In genomic region chr17:31409741-31410350, GRCm38 (mm10) we compare ENCODE assay signal across 11 mouse cellular contexts. TPM values are rescaled to one million over a fixed set of nuclear protein-coding genes. Genes with fewer than 3 reads are reported as not detected.
A peak's percentile ranks its signal among the peaks of the same experiment; 100 is the strongest.
DNase-seq lines count a peak whose midpoint lies in the region; ATAC-seq lines count a peak whose summit lies in the region.
"Had no signal": no experiment of that assay in that cellular context is flagged by ENCODE, and none has a peak within 500 bp of the region (broad histone marks: within the 10 kb centered on the region; RNA-seq: fewer than 3 reads in every experiment).

No protein-coding gene starts in this region.

- no peaks in the 10 kb centered on the region for H3K4me1 ChIP-seq in embryonic facial prominence, embryonic 11.5 days (ENCODE audit: control insufficient read depth, insufficient read depth, low read length)
- H3K4me1 ChIP-seq in hindbrain, embryonic 14.5 days (replicated peaks; ENCODE audit: control insufficient read depth, insufficient read depth, low read length): peaks cover 10% of the 10 kb centered on the region
- peaks cover 39% of the 10 kb centered on the region for H3K4me1 ChIP-seq in midbrain, embryonic 15.5 days
- H3K4me1 ChIP-seq: liver, embryonic 15.5 days had no signal

- ATAC-seq in embryonic facial prominence, embryonic 11.5 days (replicated peaks; ENCODE audit: insufficient number of reproducible peaks, low FRiP score, low TSS enrichment, low read depth): no peak
- no peak for ATAC-seq in hindbrain, embryonic 14.5 days (ENCODE audit: low FRiP score)
- no peak for ATAC-seq in midbrain, embryonic 15.5 days (replicated peaks)

- no peaks in the 10 kb centered on the region for H3K36me3 ChIP-seq in embryonic facial prominence, embryonic 11.5 days (replicated peaks; ENCODE audit: control insufficient read depth, insufficient read depth, low read depth, low read length)
- peaks cover 9% of the 10 kb centered on the region for H3K36me3 ChIP-seq in hindbrain, embryonic 14.5 days (replicated peaks; ENCODE audit: control insufficient read depth, insufficient read depth)
- peaks cover 4% of the 10 kb centered on the region; the same call in 1 of the 2 replicates for H3K36me3 ChIP-seq in midbrain, embryonic 15.5 days (replicated peaks)
- H3K36me3 ChIP-seq: kidney, embryonic 15.5 days; liver, embryonic 15.5 days had no signal

- H3K4me3 ChIP-seq in embryonic facial prominence, embryonic 11.5 days (ENCODE audit: low read depth, low read length): no peak overlapping the region
- no peak overlapping the region for H3K4me3 ChIP-seq in hindbrain, embryonic 14.5 days (replicated peaks; ENCODE audit: low read length)
- H3K4me3 ChIP-seq in midbrain, embryonic 15.5 days: no peak overlapping the region
- H3K4me3 ChIP-seq: kidney, embryonic 15.5 days; liver, embryonic 15.5 days had no signal

- peak; percentile 49 for DNase-seq in brain, adult 2 months (ENCODE audit: low read depth, low spot score)
- peak; percentile 36 for DNase-seq in embryonic facial prominence, embryonic 11.5 days (ENCODE audit: low spot score)
- DNase-seq in hindbrain, embryonic 14.5 days (ENCODE audit: low spot score): no peak
- no peak for DNase-seq in ovary, postnatal 10 days (ENCODE audit: low spot score)
- no peak for DNase-seq in thymus, postnatal 25 days
- DNase-seq in kidney, adult 9 months: no peak
- DNase-seq: cerebellum, adult 9-11 months; gastrocnemius, postnatal 10 days had no signal

- no peaks in the 10 kb centered on the region for H3K27me3 ChIP-seq in embryonic facial prominence, embryonic 11.5 days (ENCODE audit: control insufficient read depth, insufficient read depth, low read length)
- H3K27me3 ChIP-seq in hindbrain, embryonic 14.5 days (ENCODE audit: control insufficient read depth, insufficient read depth, low read length): no peaks in the 10 kb centered on the region
- no peaks in the 10 kb centered on the region for H3K27me3 ChIP-seq in midbrain, embryonic 15.5 days (replicated peaks)
- H3K27me3 ChIP-seq: liver, embryonic 15.5 days had no signal

- WGBS in embryonic facial prominence, embryonic 11.5 days: 13% methylated on average over 10 of the region's 10 CpGs
- 10% methylated on average over 10 of the region's 10 CpGs for WGBS in hindbrain, embryonic 14.5 days
- WGBS in midbrain, embryonic 15.5 days: 6% methylated on average over 10 of the region's 10 CpGs

- H3K27ac ChIP-seq in embryonic facial prominence, embryonic 11.5 days (replicated peaks; ENCODE audit: low read depth, low read length): no peak overlapping the region; the same call in 1 of the 2 replicates
- H3K27ac ChIP-seq in hindbrain, embryonic 14.5 days: peak overlapping the region; percentile 71
- peak overlapping the region; percentile 70 for H3K27ac ChIP-seq in midbrain, embryonic 15.5 days
- H3K27ac ChIP-seq: kidney, embryonic 15.5 days; liver, embryonic 15.5 days had no signal

- no peak overlapping the region for H3K4me2 ChIP-seq in embryonic facial prominence, embryonic 11.5 days (ENCODE audit: low read depth, low read length)
- no peak overlapping the region for H3K4me2 ChIP-seq in hindbrain, embryonic 14.5 days (replicated peaks)
- H3K4me2 ChIP-seq in midbrain, embryonic 15.5 days: no peak overlapping the region; the same call in 1 of the 2 replicates
- H3K4me2 ChIP-seq: kidney, embryonic 15.5 days; liver, embryonic 15.5 days had no signal

- no peak overlapping the region for H3K9ac ChIP-seq in embryonic facial prominence, embryonic 11.5 days (replicated peaks; ENCODE audit: low read length)
- H3K9ac ChIP-seq in hindbrain, embryonic 14.5 days: no peak overlapping the region; the same call in 1 of the 2 replicates
- H3K9ac ChIP-seq in midbrain, embryonic 15.5 days: no peak overlapping the region
- H3K9ac ChIP-seq: kidney, embryonic 15.5 days; liver, embryonic 15.5 days had no signal

- H3K9me3 ChIP-seq in embryonic facial prominence, embryonic 11.5 days (replicated peaks; ENCODE audit: control insufficient read depth, low read length): no peaks in the 10 kb centered on the region
- no peaks in the 10 kb centered on the region for H3K9me3 ChIP-seq in hindbrain, embryonic 14.5 days (ENCODE audit: control insufficient read depth, low read length)
- H3K9me3 ChIP-seq in midbrain, embryonic 15.5 days: no peaks in the 10 kb centered on the region
- H3K9me3 ChIP-seq: kidney, embryonic 15.5 days; liver, embryonic 15.5 days had no signal

RNA-seq across cellular contexts. Expression of gene Pde9a, which starts 23.8 kb away (rescaled TPM):
- 25.7 and 26.6 TPM in 2 replicates for polyA plus RNA-seq in embryonic facial prominence, embryonic 11.5 days (2014; fragmentation: Nextera tagmentation; extraction: Ambion mirVana)
- 31.1 and 32.6 TPM in 2 replicates for polyA plus RNA-seq in hindbrain, embryonic 14.5 days (2014; fragmentation: Nextera tagmentation; extraction: Ambion mirVana)
- polyA plus RNA-seq in midbrain, embryonic 15.5 days (2015; fragmentation: Nextera tagmentation; extraction: Ambion mirVana): 36.1 and 38.1 TPM in 2 replicates

Comparison
In these comparisons a context has a peak if more than half of its experiments do, and no peak if none do; other contexts are left out.
1. DNase-seq: peak in brain, adult 2 months (single experiment) and embryonic facial prominence, embryonic 11.5 days (single experiment); none in hindbrain, embryonic 14.5 days (single experiment), ovary, postnatal 10 days (single experiment), thymus, postnatal 25 days (single experiment) and kidney, adult 9 months (single experiment).